Mouse (Mus musculus) hindbrain, embryonic 15.5 days (tissue): ENCODE measurements around the gene Srms. TPM values are rescaled to one million over a fixed set of nuclear protein-coding genes. Genes with fewer than 3 reads are reported as not detected.
"Not testable (repeated sequence)": the region's sequence is repeated elsewhere in the genome, so short reads cannot be mapped to it uniquely, and the experiment has no call there.

Source experiments
- ATAC-seq: fragments of 200-750 bp; cut with Nextera tagmentation; 2 replicates; pipeline ENCODE4 v1.8.0; 2017; ENCODE audit warnings: low read depth, moderate number of reproducible peaks, moderate TSS enrichment; ENCODE audit not compliant: low FRiP score
- H3K27ac ChIP-seq: fragments of 300-500 bp; sonication (generic); replicated peaks from 2 replicates; pipeline ENCODE4 v1.5.1; 2015; ENCODE audit warnings: mild to moderate bottlenecking, inconsistent platforms
- H3K27me3 ChIP-seq: fragments of 300-500 bp; sonication (generic); 2 replicates; pipeline ENCODE4 v1.6.1; 2015; ENCODE audit warnings: control low read depth, inconsistent platforms
- H3K36me3 ChIP-seq: fragments of 300-500 bp; sonication (generic); 2 replicates; pipeline ENCODE4 v1.6.1; 2015; ENCODE audit warnings: control low read depth, inconsistent platforms
- H3K4me1 ChIP-seq: fragments of 300-500 bp; sonication (generic); replicated peaks from 2 replicates; pipeline ENCODE4 v1.6.1; 2015; ENCODE audit warnings: control low read depth, inconsistent platforms
- H3K4me2 ChIP-seq: fragments of 300-500 bp; sonication (generic); 2 replicates; pipeline ENCODE4 v1.6.1; 2015; ENCODE audit warnings: moderate library complexity, mild to moderate bottlenecking, inconsistent platforms
- H3K4me3 ChIP-seq: fragments of 300-500 bp; sonication (generic); 2 replicates; pipeline ENCODE4 v1.5.1; 2015; ENCODE audit warnings: mild to moderate bottlenecking, inconsistent platforms
- H3K9ac ChIP-seq: fragments of 300-500 bp; sonication (generic); 2 replicates; pipeline ENCODE4 v1.6.1; 2015; ENCODE audit warnings: inconsistent platforms
- H3K9me3 ChIP-seq: fragments of 300-500 bp; sonication (generic); 2 replicates; pipeline ENCODE4 v1.6.1; 2016; ENCODE audit warnings: control low read depth, inconsistent platforms
- whole genome bisulfite sequencing: fragments of 180-500 bp; shearing (Covaris S2); methylation state at CpG from one replicate; pipeline ENCODE4 v1.1.7; 2015; 5-methylcytosine and 5-hydroxymethylcytosine counted together
- polyA plus RNA-seq: library from polyadenylated mRNA; unstranded; fragments of >200 nt; fragmentation: Nextera tagmentation; extraction: Ambion mirVana; gene quantifications from 2 replicates; pipeline ENCODE4 v1.2.1, GENCODE M21; 2015

The Srms gene
- polyA plus RNA-seq, 1 experiment from 2014 or later: 0.18 TPM

DNA sequence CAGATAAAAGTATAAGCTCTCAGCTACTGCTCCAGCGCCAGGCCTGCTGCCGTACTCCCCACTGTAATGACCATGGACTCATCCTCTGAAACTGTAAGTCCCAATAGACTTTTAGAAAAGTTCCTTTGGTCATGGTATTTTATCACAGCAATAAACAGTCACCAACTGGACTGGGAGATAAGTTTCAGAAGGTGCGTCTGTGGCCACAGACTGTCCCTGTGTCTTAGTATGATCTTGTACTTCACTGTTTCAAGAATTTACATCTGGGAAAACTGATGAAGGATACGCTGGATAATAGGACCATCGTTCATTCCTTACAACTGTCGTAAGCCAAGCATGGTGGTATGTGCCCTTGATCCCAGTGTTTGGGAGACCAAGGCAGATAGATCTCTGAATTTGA, 3.1 kb upstream of the Srms start:
- Histone ChIP-seq H3K4me2 (no peak overlapping the region), H3K9me3 (no peaks in the 10 kb centered on the region), H3K9ac (no peak overlapping the region), H3K36me3 (no peaks in the 10 kb centered on the region), H3K27me3 (peaks cover 36% of the 10 kb centered on the region), H3K4me1 (peaks cover 25% of the 10 kb centered on the region), H3K27ac (no peak overlapping the region), H3K4me3 (no peak overlapping the region)
- no peak for ATAC-seq
- WGBS: 93% methylated on average over 6 of the region's 6 CpGs

DNA sequence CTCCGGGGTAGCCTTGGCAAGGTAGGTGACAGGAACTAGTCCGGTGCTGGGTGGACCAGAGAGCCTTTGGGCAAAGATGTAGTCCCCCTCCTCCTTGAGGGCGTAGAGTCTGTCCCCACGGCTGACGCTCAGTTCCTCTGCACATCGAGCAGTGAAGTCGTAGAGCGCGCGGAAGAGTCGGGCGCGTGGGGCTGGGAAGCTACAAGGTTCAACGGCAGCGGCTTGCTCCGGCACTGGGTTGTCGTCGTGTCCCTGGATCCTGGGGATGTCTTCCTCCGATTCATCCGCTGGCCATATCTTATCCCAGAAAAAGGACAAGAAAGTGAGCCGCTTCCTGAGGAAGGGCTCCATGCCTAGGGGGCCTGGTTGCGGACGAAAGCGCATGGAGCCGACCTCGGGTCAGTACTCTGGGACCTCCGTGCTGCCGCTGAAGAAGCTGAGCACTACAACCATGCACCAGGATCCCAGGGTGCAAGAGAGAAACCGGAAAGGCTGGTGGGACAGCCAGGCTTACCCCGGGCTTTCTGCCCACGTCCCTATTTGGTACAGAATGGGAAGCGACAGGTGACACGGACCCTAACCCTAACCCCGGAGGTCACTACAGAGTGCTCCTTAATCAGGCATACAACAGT, 480 bp downstream of the Srms start:
- no peak overlapping the region for H3K27ac ChIP-seq
- peak overlapping the region; percentile 29 for H3K4me3 ChIP-seq
- 2% methylated on average over 34 of the region's 34 CpGs for WGBS
- peaks cover 36% of the 10 kb centered on the region for H3K27me3 ChIP-seq
- peak overlapping the region; percentile 53 for H3K4me2 ChIP-seq
- H3K9ac ChIP-seq: peak overlapping the region; percentile 20; the same call in 1 of the 2 replicates
- no peaks in the 10 kb centered on the region for H3K9me3 ChIP-seq
- no peaks in the 10 kb centered on the region for H3K36me3 ChIP-seq
- H3K4me1 ChIP-seq: peaks cover 11% of the 10 kb centered on the region
- ATAC-seq: no peak

DNA sequence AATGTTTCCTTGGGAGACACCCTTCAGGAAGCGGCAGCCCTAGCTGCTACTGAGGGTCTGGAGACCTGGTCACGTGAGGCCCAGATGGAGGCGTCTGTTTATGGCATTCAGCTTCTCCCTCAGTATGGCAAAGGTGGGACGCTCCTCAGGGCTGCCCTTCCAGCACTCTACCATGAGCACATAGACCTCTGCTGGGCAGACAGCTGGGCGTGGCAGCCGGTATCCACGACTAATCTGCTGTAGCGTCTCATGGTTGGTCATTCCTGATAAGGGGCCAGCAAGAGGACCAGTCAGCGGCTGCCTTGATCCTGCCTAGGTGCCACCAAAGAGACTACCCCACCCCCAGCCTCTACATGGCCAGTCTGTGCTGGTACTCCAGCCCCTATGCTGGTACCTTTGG, 6.9 kb downstream of the Srms start:
- ATAC-seq: no peak
- 86% methylated on average over 9 of the region's 9 CpGs for WGBS
- Histone ChIP-seq H3K36me3 (no peaks in the 10 kb centered on the region), H3K27ac (no peak overlapping the region), H3K9ac (no peak overlapping the region), H3K4me2 (no peak overlapping the region), H3K9me3 (no peaks in the 10 kb centered on the region), H3K4me3 (no peak overlapping the region), H3K4me1 (no peaks in the 10 kb centered on the region), H3K27me3 (peaks cover 4% of the 10 kb centered on the region; the same call in 1 of the 2 replicates)

GRCm38 (mm10) chr2:181205678-181206077, 7.3 kb downstream of the Srms start:
- no peaks in the 10 kb centered on the region for H3K4me1 ChIP-seq
- no peak overlapping the region for H3K4me2 ChIP-seq
- no peak overlapping the region for H3K27ac ChIP-seq
- H3K9ac ChIP-seq: no peak overlapping the region
- H3K36me3 ChIP-seq: no peaks in the 10 kb centered on the region
- H3K4me3 ChIP-seq: no peak overlapping the region
- whole genome bisulfite sequencing: 93% methylated on average over 5 of the region's 5 CpGs
- H3K27me3 ChIP-seq: 0 out of 2 replicates have a peak, but pooled peaks cover 3% of the 10 kb centered on the region
- no peak for ATAC-seq
- H3K9me3 ChIP-seq: no peaks in the 10 kb centered on the region

DNA sequence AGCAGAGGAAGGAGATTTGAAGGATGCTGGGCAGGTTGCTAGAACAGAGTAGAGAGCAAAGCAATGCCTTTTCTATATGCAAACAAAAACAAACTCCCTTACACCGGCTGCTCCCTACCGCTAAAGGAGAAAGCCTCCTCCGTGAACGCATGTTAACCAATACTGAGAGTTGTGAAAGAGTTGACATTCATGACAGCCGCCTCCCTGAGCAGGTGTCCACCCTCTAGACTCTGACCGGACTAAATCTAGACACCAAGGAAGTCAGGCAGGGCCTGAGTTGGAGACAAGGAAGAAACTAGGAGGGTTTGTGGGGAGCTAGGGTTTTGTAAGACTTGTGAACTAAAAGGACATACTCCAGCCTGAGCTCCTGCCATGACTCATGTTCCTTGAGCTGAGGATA, 10.1 kb downstream of the Srms start:
- no peaks in the 10 kb centered on the region for H3K9me3 ChIP-seq
- no peak for ATAC-seq
- 73% methylated on average over 6 of the region's 6 CpGs for WGBS
- no peaks in the 10 kb centered on the region for H3K4me1 ChIP-seq
- no peak overlapping the region for H3K27ac ChIP-seq
- no peak overlapping the region for H3K4me2 ChIP-seq
- no peaks in the 10 kb centered on the region for H3K27me3 ChIP-seq
- no peak overlapping the region for H3K9ac ChIP-seq
- H3K36me3 ChIP-seq: no peaks in the 10 kb centered on the region
- no peak overlapping the region for H3K4me3 ChIP-seq

DNA sequence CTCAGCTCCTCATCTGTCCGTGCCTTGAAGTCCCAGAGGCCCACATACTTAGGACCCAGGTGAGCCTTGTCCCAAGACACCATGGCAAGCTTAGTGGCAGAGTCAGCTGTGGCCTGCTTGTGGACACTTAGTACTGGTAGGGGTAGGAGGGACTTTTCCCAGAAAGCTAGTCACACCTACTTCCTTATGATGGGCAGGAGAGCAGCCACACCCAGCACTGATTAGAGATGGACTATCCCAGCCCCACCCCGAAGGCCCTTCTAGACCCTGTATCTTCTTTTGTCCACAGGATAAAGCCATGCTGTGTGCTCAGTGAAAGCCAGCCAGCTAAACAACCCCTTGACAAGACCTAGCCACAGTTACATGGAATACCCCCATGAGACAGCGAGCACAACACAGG, 10.6 kb downstream of the Srms start, which contains the start of gene Ptk6:
Gene Ptk6, minus strand, starts transcription at position 368 of the 400 bp plus-strand sequence.
- Histone ChIP-seq H3K9ac (no peak within 1 kb of the TSS), H3K9me3 (no peaks in the 10 kb centered on the region), H3K4me2 (no peak within 1 kb of the TSS), H3K36me3 (no peaks in the 10 kb centered on the region), H3K27ac (no peak within 1 kb of the TSS), H3K4me3 (no peak within 1 kb of the TSS), H3K27me3 (no peaks in the 10 kb centered on the region), H3K4me1 (no peaks in the 10 kb centered on the region)
- ATAC-seq: no peak
- WGBS: 85% methylated on average over 3 of the region's 3 CpGs

DNA sequence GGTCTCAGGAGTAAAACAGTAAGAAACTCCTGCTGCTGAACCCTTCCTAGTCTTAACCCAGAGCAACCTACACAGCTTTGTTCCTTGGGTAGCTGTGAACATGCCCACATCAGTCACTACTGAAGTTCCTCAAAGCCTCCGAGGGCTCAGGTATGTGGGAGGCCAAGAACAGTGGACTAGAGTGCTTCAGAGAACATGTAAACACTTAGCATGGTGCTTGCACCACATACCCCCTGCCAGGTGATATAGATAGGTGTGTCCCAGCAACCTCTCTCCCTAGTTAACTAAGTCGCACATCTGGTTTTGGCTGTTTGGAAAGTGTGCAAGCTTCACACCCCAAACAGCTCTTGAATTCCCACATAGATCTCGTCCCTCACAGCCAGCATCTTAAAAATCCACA, 11.4 kb downstream of the Srms start:
- Histone ChIP-seq H3K4me2 (no peak overlapping the region), H3K27me3 (no peaks in the 10 kb centered on the region), H3K36me3 (no peaks in the 10 kb centered on the region), H3K27ac (no peak overlapping the region), H3K9me3 (no peaks in the 10 kb centered on the region), H3K9ac (no peak overlapping the region), H3K4me1 (no peaks in the 10 kb centered on the region), H3K4me3 (no peak overlapping the region)
- no peak for ATAC-seq
- WGBS: 80% methylated on average over 3 of the region's 3 CpGs

GRCm38 (mm10) chr2:181196628-181197300, 16.2 kb downstream of the Srms start:
- Histone ChIP-seq H3K9me3 (no peaks in the 10 kb centered on the region), H3K27ac (no peak overlapping the region), H3K4me2 (no peak overlapping the region), H3K27me3 (no peaks in the 10 kb centered on the region), H3K4me3 (no peak overlapping the region), H3K36me3 (no peaks in the 10 kb centered on the region), H3K4me1 (no peaks in the 10 kb centered on the region), H3K9ac (no peak overlapping the region)
- ATAC-seq: no peak
- 90% methylated on average over 4 of the region's 4 CpGs for WGBS

DNA sequence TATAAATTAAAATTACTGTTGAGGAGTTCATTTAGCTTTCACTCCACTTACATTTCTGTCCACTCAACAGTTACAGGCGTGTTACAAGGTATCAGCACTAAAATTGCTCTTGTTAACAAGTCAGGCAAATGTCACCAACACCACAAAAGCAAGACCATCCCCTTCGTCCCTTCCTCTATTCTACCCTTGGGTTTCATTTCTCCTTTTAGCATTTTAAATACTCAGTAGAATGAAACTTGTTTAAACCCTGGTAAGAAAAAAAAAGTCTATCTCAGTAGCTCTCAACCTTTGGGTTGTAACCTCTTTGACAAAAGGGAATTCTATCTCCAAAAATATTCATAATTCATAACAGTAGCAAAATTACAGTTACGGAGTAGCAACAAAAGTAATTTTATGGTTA, 19.9 kb downstream of the Srms start:
- 76% methylated on average over 3 of the region's 3 CpGs for WGBS
- H3K27ac ChIP-seq: no peak overlapping the region
- H3K4me2 ChIP-seq: no peak overlapping the region
- H3K27me3 ChIP-seq: no peaks in the 10 kb centered on the region
- H3K4me1 ChIP-seq: peaks cover 9% of the 10 kb centered on the region
- ATAC-seq: no peak
- H3K4me3 ChIP-seq: no peak overlapping the region
- peaks cover 6% of the 10 kb centered on the region; the same call in 1 of the 2 replicates for H3K36me3 ChIP-seq
- H3K9me3 ChIP-seq: no peaks in the 10 kb centered on the region
- H3K9ac ChIP-seq: no peak overlapping the region

GRCm38 (mm10) chr2:181191936-181192335, 21.0 kb downstream of the Srms start:
- no peak for ATAC-seq
- Histone ChIP-seq H3K36me3 (peaks cover 6% of the 10 kb centered on the region; the same call in 1 of the 2 replicates), H3K27me3 (no peaks in the 10 kb centered on the region), H3K4me2 (no peak overlapping the region), H3K4me1 (peaks cover 11% of the 10 kb centered on the region), H3K9ac (no peak overlapping the region), H3K9me3 (no peaks in the 10 kb centered on the region), H3K4me3 (no peak overlapping the region), H3K27ac (no peak overlapping the region)
- WGBS: 62% methylated on average over 4 of the region's 4 CpGs

DNA sequence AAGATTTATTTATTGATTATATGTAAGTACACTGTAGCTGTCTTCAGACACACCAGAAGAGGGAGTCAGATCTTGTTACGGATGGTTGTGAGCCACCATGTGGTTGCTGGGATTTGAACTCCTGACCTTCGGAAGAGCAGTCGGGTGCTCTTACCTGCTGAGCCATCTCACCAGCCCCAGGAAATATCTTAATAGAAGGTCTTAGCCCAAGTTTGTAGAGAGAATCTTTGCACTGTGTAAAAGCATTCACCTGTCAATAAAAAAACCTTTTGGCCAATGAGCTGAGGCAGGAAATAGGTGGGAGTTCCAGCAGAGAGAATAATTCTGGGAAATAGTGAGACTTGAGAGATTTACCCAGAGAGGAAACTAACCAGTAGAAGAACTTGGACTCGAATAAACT, 21.6 kb downstream of the Srms start:
- H3K36me3 ChIP-seq: not testable (repeated sequence)

GRCm38 (mm10) chr2:181189321-181189720, 23.7 kb downstream of the Srms start:
- 95% methylated on average over 1 of the region's 1 CpGs for WGBS
- Histone ChIP-seq H3K4me1 (peaks cover 17% of the 10 kb centered on the region), H3K27me3 (no peaks in the 10 kb centered on the region), H3K9ac (no peak overlapping the region), H3K9me3 (no peaks in the 10 kb centered on the region), H3K4me2 (no peak overlapping the region), H3K36me3 (peaks cover 6% of the 10 kb centered on the region; the same call in 1 of the 2 replicates), H3K4me3 (no peak overlapping the region), H3K27ac (no peak overlapping the region)
- no peak for ATAC-seq

More for the DNA sequence above, 21.6 kb downstream of the Srms start:
- not testable (repeated sequence) for H3K27ac ChIP-seq, H3K9ac ChIP-seq, H3K27me3 ChIP-seq, H3K9me3 ChIP-seq, ATAC-seq, H3K4me3 ChIP-seq, H3K4me2 ChIP-seq
- H3K4me1 ChIP-seq: peaks cover 12% of the 10 kb centered on the region
- WGBS: 69% methylated on average over 4 of the region's 4 CpGs
